Comparison of ENCODE assay signal across 13 mouse cellular contexts in the genomic region with DNA sequence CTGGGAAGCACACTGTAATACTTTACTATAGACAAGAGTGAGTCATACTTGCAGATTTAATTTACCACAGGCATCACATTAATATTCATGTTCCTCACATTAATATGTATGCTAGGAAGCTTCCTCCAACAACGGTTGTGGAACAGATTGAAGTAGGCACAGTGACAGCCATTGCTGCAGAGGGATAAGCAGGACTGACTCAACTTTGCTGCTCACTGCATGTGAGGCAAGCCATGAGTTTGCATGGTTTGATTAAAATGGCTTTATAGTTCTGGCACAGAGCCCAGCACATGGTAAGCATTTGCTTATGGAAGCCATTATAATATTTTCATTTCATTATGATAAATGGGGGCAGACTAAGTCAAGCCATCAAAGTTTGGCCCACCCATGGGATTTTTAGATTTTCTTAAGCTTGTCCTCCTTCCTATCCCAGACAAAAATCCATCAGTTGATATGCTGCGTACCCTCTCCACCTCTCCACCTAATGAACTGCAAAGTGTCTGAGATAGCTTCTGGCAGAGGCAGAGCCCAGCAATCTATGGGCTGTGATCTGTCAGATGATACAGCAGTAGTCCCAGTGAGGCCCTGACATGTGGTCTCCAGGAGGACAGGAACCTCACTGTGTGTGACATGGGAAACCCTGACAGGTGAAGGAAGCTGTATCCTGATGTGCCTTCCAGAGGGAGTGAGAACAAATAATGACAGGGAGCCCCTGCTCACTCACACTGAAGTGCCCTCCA.
DNase-seq lines count a peak whose midpoint lies in the region; ATAC-seq and TF ChIP-seq lines count a peak whose summit lies in the region.
"Had no signal": no experiment of that assay in that cellular context is flagged by ENCODE, and none has a peak within 500 bp of the region (broad histone marks: within the 10 kb centered on the region; RNA-seq: fewer than 3 reads in every experiment).

No protein-coding gene starts in this region.

- H3K9ac ChIP-seq in lung, embryonic 14.5 days, result no peak overlapping the region
- H3K9ac ChIP-seq in embryonic facial prominence, embryonic 13.5 days, result no peak overlapping the region
- no peak overlapping the region for H3K9ac ChIP-seq in hindbrain, embryonic 13.5 days
- no peak overlapping the region for H3K9ac ChIP-seq in midbrain, embryonic 16.5 days (ENCODE audit: low read depth, low read length)
- H3K9ac ChIP-seq: limb, embryonic 13.5 days had no signal

- no peak for TF ChIP-seq CTCF in lung, embryonic 14.5 days (IDR thresholded peaks at IDR 0.05; ENCODE audit: low read depth)

- peak; percentile 82; the same call in 1 of the 2 replicates for ATAC-seq in lung, embryonic 14.5 days (ENCODE audit: insufficient read depth)
- ATAC-seq in embryonic facial prominence, embryonic 13.5 days (ENCODE audit: insufficient number of reproducible peaks, insufficient read depth, low FRiP score, low TSS enrichment, low read depth), result peak; percentile 76
- ATAC-seq in hindbrain, embryonic 13.5 days (ENCODE audit: low FRiP score), result peak; percentile 77
- ATAC-seq in midbrain, embryonic 16.5 days, result peak; percentile 90

- peak; percentile 86 for DNase-seq in lung, embryonic 14.5 days
- DNase-seq in lung, adult 18-20 months, result no peak
- DNase-seq in T-cell, adult 2 months (ENCODE audit: low spot score), result no peak
- DNase-seq in ovary, adult 18-20 months (ENCODE audit: low spot score), result no peak
- DNase-seq: cerebellum, adult 11 months; heart, postnatal 36 days; lung, postnatal 10 days; thymus, adult 2 months had no signal

- H3K9me3 ChIP-seq in lung, embryonic 14.5 days (ENCODE audit: low read depth, low read length), result no peaks in the 10 kb centered on the region
- H3K9me3 ChIP-seq in embryonic facial prominence, embryonic 13.5 days, result no peaks in the 10 kb centered on the region
- H3K9me3 ChIP-seq in hindbrain, embryonic 13.5 days, result no peaks in the 10 kb centered on the region
- H3K9me3 ChIP-seq in midbrain, embryonic 16.5 days (replicated peaks; ENCODE audit: control insufficient read depth, low read length, poor library complexity, severe bottlenecking), result no peaks in the 10 kb centered on the region
- H3K9me3 ChIP-seq: limb, embryonic 13.5 days had no signal

- H3K27me3 ChIP-seq in lung, embryonic 14.5 days (ENCODE audit: insufficient read depth, low read length), result no peaks in the 10 kb centered on the region
- H3K27me3 ChIP-seq in embryonic facial prominence, embryonic 13.5 days, result 0 out of 2 replicates have a peak, but pooled peaks cover 4% of the 10 kb centered on the region
- H3K27me3 ChIP-seq in hindbrain, embryonic 13.5 days, result no peaks in the 10 kb centered on the region
- H3K27me3 ChIP-seq in midbrain, embryonic 16.5 days (ENCODE audit: control insufficient read depth, insufficient read depth, low read depth, low read length), result no peaks in the 10 kb centered on the region

- no peaks in the 10 kb centered on the region for H3K4me1 ChIP-seq in lung, embryonic 14.5 days (ENCODE audit: insufficient read depth)
- peaks cover 19% of the 10 kb centered on the region for H3K4me1 ChIP-seq in embryonic facial prominence, embryonic 13.5 days
- H3K4me1 ChIP-seq in hindbrain, embryonic 13.5 days (replicated peaks), result no peaks in the 10 kb centered on the region; the same call in 1 of the 2 replicates
- no peaks in the 10 kb centered on the region for H3K4me1 ChIP-seq in midbrain, embryonic 16.5 days (ENCODE audit: control insufficient read depth, insufficient read depth, low read length)

- WGBS in lung, embryonic 14.5 days, result 37% methylated on average over 2 of the region's 2 CpGs
- WGBS in embryonic facial prominence, embryonic 13.5 days, result 21% methylated on average over 2 of the region's 2 CpGs
- WGBS in hindbrain, embryonic 13.5 days, result 46% methylated on average over 2 of the region's 2 CpGs
- 42% methylated on average over 2 of the region's 2 CpGs for WGBS in midbrain, embryonic 16.5 days

- H3K4me3 ChIP-seq in lung, embryonic 14.5 days (ENCODE audit: low read depth, low read length), result no peak overlapping the region
- H3K4me3 ChIP-seq in embryonic facial prominence, embryonic 13.5 days, result no peak overlapping the region
- no peak overlapping the region for H3K4me3 ChIP-seq in hindbrain, embryonic 13.5 days
- no peak overlapping the region for H3K4me3 ChIP-seq in midbrain, embryonic 16.5 days (ENCODE audit: low read depth, low read length)
- H3K4me3 ChIP-seq: limb, embryonic 13.5 days had no signal

- H3K36me3 ChIP-seq in lung, embryonic 14.5 days (ENCODE audit: insufficient read depth), result no peaks in the 10 kb centered on the region
- H3K36me3 ChIP-seq in embryonic facial prominence, embryonic 13.5 days, result no peaks in the 10 kb centered on the region
- H3K36me3 ChIP-seq in hindbrain, embryonic 13.5 days, result no peaks in the 10 kb centered on the region
- H3K36me3 ChIP-seq in midbrain, embryonic 16.5 days (ENCODE audit: control insufficient read depth, insufficient read depth, low read length), result no peaks in the 10 kb centered on the region
- H3K36me3 ChIP-seq: limb, embryonic 13.5 days had no signal

- H3K4me2 ChIP-seq in lung, embryonic 14.5 days, result no peak overlapping the region
- H3K4me2 ChIP-seq in embryonic facial prominence, embryonic 13.5 days, result no peak overlapping the region
- H3K4me2 ChIP-seq in hindbrain, embryonic 13.5 days, result no peak overlapping the region
- H3K4me2 ChIP-seq in midbrain, embryonic 16.5 days (ENCODE audit: low read length), result no peak overlapping the region
- H3K4me2 ChIP-seq: limb, embryonic 13.5 days had no signal

- no peak overlapping the region for H3K27ac ChIP-seq in lung, embryonic 14.5 days (ENCODE audit: low read depth)
- 0 out of 2 replicates have a peak overlapping the region, but pooled peaks have one; percentile 2 for H3K27ac ChIP-seq in embryonic facial prominence, embryonic 13.5 days
- no peak overlapping the region for H3K27ac ChIP-seq in hindbrain, embryonic 13.5 days
- H3K27ac ChIP-seq in midbrain, embryonic 16.5 days (ENCODE audit: low read length), result peak overlapping the region; percentile 26; the same call in 1 of the 2 replicates
- H3K27ac ChIP-seq: kidney, postnatal 0 days; limb, embryonic 13.5 days had no signal

Comparison
In these comparisons a context has a peak if more than half of its experiments do, and no peak if none do; other contexts are left out.
1. H3K27ac ChIP-seq: peak in embryonic facial prominence, embryonic 13.5 days (single experiment) and midbrain, embryonic 16.5 days (single experiment); none in lung, embryonic 14.5 days (single experiment) and hindbrain, embryonic 13.5 days (single experiment).
2. Peak in every context shown above with its lines, with median percentiles within 50 percentile points of each other: ATAC-seq.